Mouse (Mus musculus): ENCODE measurements around the gene a. TPM values are rescaled to one million over a fixed set of nuclear protein-coding genes. Genes with fewer than 3 reads are reported as not detected.
A peak's percentile ranks its signal among the peaks of the same experiment; 100 is the strongest.

a gene
- total RNA-seq (2015) (0.39 TPM in 1 of 2 replicates, not detected in the other), total RNA-seq (2017) (not detected in 2 replicates)

GRCm38 (mm10) chr2:154790656-154791483 lies at the start of gene a, which contains the start of gene Raly:
Gene a (plus strand): TSS chr2:154791402.
Gene Raly (plus strand): TSS chr2:154791096.
- peak; percentile 90 for ATAC-seq (ENCODE audit: poor library complexity, severe bottlenecking)

- no peak for ATAC-seq (ENCODE audit: poor library complexity, severe bottlenecking)
These were observed 48.0 kb upstream of the a start for GRCm38 (mm10) chr2:154742911-154743819.

- ATAC-seq (ENCODE audit: poor library complexity, severe bottlenecking) = no peak
These were observed 47.3 kb upstream of the a start for GRCm38 (mm10) chr2:154743915-154744314.

- ATAC-seq (ENCODE audit: poor library complexity, severe bottlenecking) = no peak
These were observed 42.8 kb upstream of the a start for GRCm38 (mm10) chr2:154748383-154748782.

GRCm38 (mm10) chr2:154749046-154750036 lies 41.9 kb upstream of the a start:
- no peak for ATAC-seq (ENCODE audit: poor library complexity, severe bottlenecking)

- ATAC-seq (ENCODE audit: poor library complexity, severe bottlenecking) = peak; percentile 66
These were observed 39.3 kb upstream of the a start for GRCm38 (mm10) chr2:154751924-154752323.

- no peak for ATAC-seq (ENCODE audit: poor library complexity, severe bottlenecking)
These were observed 37.1 kb upstream of the a start for GRCm38 (mm10) chr2:154754068-154754560.

- peak; percentile 54; the same call in 1 of the 2 replicates for ATAC-seq (ENCODE audit: poor library complexity, severe bottlenecking)
These were observed 35.4 kb upstream of the a start for GRCm38 (mm10) chr2:154755791-154756190.

- ATAC-seq (ENCODE audit: poor library complexity, severe bottlenecking) = no peak
These were observed 33.5 kb upstream of the a start for GRCm38 (mm10) chr2:154757691-154758090.

GRCm38 (mm10) chr2:154758454-154758853 lies 32.7 kb upstream of the a start:
- ATAC-seq (ENCODE audit: poor library complexity, severe bottlenecking) = no peak

- ATAC-seq (ENCODE audit: poor library complexity, severe bottlenecking) = no peak
These were observed 28.0 kb upstream of the a start for GRCm38 (mm10) chr2:154763226-154763625.

GRCm38 (mm10) chr2:154764828-154765497 lies 26.2 kb upstream of the a start:
- no peak for ATAC-seq (ENCODE audit: poor library complexity, severe bottlenecking)

GRCm38 (mm10) chr2:154765554-154766008 lies 25.6 kb upstream of the a start:
- ATAC-seq (ENCODE audit: poor library complexity, severe bottlenecking) = peak; percentile 89

- no peak for ATAC-seq (ENCODE audit: poor library complexity, severe bottlenecking)
These were observed 24.2 kb upstream of the a start for GRCm38 (mm10) chr2:154767051-154767450.

GRCm38 (mm10) chr2:154769930-154770329 lies 21.3 kb upstream of the a start, which contains the start of gene Gm14214:
Gene Gm14214 (minus strand): TSS chr2:154770030.
- no peak for ATAC-seq (ENCODE audit: poor library complexity, severe bottlenecking)

- ATAC-seq (ENCODE audit: poor library complexity, severe bottlenecking) = no peak
These were observed 19.6 kb upstream of the a start for GRCm38 (mm10) chr2:154771604-154772003.

GRCm38 (mm10) chr2:154774032-154774431 lies 17.2 kb upstream of the a start:
- ATAC-seq (ENCODE audit: poor library complexity, severe bottlenecking) = no peak

GRCm38 (mm10) chr2:154776496-154776895 lies 14.7 kb upstream of the a start:
- no peak for ATAC-seq (ENCODE audit: poor library complexity, severe bottlenecking)

- no peak for ATAC-seq (ENCODE audit: poor library complexity, severe bottlenecking)
These were observed 11.6 kb upstream of the a start for GRCm38 (mm10) chr2:154779648-154780047.

All from megakaryocyte, adult 5-6 weeks (primary cell).